Mouse (Mus musculus) CH12.LX (cell line): ENCODE results near the gene Fam19a2. TPM values are rescaled to one million over a fixed set of nuclear protein-coding genes. Genes with fewer than 3 reads are reported as not detected.

Experiments
- DNase-seq: peaks from one replicate; pipeline ENCODE4 v3.0.0-alpha.2; 2013; ENCODE audit errors: extremely low read depth
- H3K27ac ChIP-seq: 2 replicates; pipeline ENCODE4 v1.5.1; 2012; ENCODE audit warnings: low read depth, mild to moderate bottlenecking, control low read depth, moderate library complexity; ENCODE audit not compliant: insufficient read depth
- H3K27me3 ChIP-seq: replicated peaks from 2 replicates; pipeline ENCODE3; 2012; ENCODE audit warnings: inconsistent platforms
- H3K36me3 ChIP-seq, 2 experiments: replicated peaks in 1 of 2; 2 replicates each; pipeline versions ENCODE3 to v1.6.1; 2012; ENCODE audit warnings: inconsistent platforms in 1 of 2, low read length in 1 of 2, mild to moderate bottlenecking in 1 of 2, mixed read lengths in 1 of 2, moderate library complexity in 1 of 2; ENCODE audit not compliant: control insufficient read depth in 1 of 2, insufficient read depth in 1 of 2
- H3K4me1 ChIP-seq, 2 experiments: 2 replicates each; pipeline ENCODE4 v1.6.1; 2012; ENCODE audit warnings: inconsistent platforms in 1 of 2, moderate library complexity in 1 of 2; ENCODE audit not compliant: insufficient read depth in 2 of 2, control insufficient read depth in 1 of 2
- H3K4me2 ChIP-seq: 2 replicates; pipeline ENCODE4 v1.6.1; 2012; ENCODE audit warnings: low read depth, mild to moderate bottlenecking, control low read depth; ENCODE audit not compliant: poor library complexity, insufficient read depth, severe bottlenecking
- H3K4me3 ChIP-seq, 3 experiments: fragments of 150-350 bp in 1 of 3; sonication (generic) in 1 of 3; replicated peaks in 1 of 3; 2 replicates each; pipeline versions ENCODE3 to v1.5.1; 2011 to 2012; ENCODE audit warnings: low read depth in 2 of 3, low read length in 2 of 3, mild to moderate bottlenecking in 2 of 3, moderate library complexity in 2 of 3, control low read depth in 1 of 3, improper control_type of control experiment in 1 of 3, inconsistent platforms in 1 of 3, mixed read lengths in 1 of 3; ENCODE audit not compliant: poor library complexity in 1 of 3
- H3K79me2 ChIP-seq: replicated peaks from 2 replicates; pipeline ENCODE4 v1.6.1; 2012; ENCODE audit warnings: mild to moderate bottlenecking, moderate library complexity; ENCODE audit not compliant: control insufficient read depth, poor library complexity, insufficient read depth, severe bottlenecking; ENCODE audit errors: extremely low read depth
- H3K9ac ChIP-seq: 2 replicates; pipeline ENCODE4 v1.6.1; 2012; ENCODE audit warnings: low read depth, mild to moderate bottlenecking, control low read depth, moderate library complexity; ENCODE audit not compliant: insufficient read depth
- H3K9me3 ChIP-seq: replicated peaks from 2 replicates; pipeline ENCODE3; 2012; ENCODE audit warnings: low read length, inconsistent platforms, mixed read lengths
- CHD1 ChIP-seq: IDR thresholded peaks from 2 replicates; pipeline ENCODE4 v1.6.1; 2012; ENCODE audit warnings: low read depth, low read length, improper control_type of control experiment, inconsistent platforms
- CTCF ChIP-seq, 2 experiments: IDR thresholded peaks in 1 of 2; conservative IDR thresholded peaks in 1 of 2; 2 replicates each; pipeline ENCODE4 v1.5.1; 2011 to 2012; ENCODE audit warnings: low read depth in 2 of 2, low read length in 2 of 2, improper control_type of control experiment in 1 of 2, inconsistent platforms in 1 of 2, mild to moderate bottlenecking in 1 of 2, moderate library complexity in 1 of 2
- EP300 ChIP-seq: IDR thresholded peaks from 2 replicates; pipeline ENCODE4 v1.6.1; 2011; ENCODE audit warnings: low read length, improper control_type of control experiment
- ETS1 ChIP-seq: conservative IDR thresholded peaks from 2 replicates; pipeline ENCODE4 v1.6.1; 2012; ENCODE audit warnings: low read depth, mild to moderate bottlenecking, inconsistent platforms, low read length, improper control_type of control experiment, moderate library complexity
- GABPA ChIP-seq: IDR thresholded peaks from 2 replicates; pipeline ENCODE4 v1.6.1; 2012; ENCODE audit warnings: low read depth, low read length, improper control_type of control experiment, inconsistent platforms; ENCODE audit not compliant: insufficient replicate concordance
- IRF4 ChIP-seq: IDR thresholded peaks from 2 replicates; pipeline ENCODE4 v1.6.1; 2014; ENCODE audit warnings: low read depth, mild to moderate bottlenecking, inconsistent platforms, low read length, improper control_type of control experiment
- JUN ChIP-seq: IDR thresholded peaks from 2 replicates; pipeline ENCODE4 v1.6.1; 2011; ENCODE audit warnings: low read depth, mild to moderate bottlenecking, low read length, improper control_type of control experiment, moderate library complexity; ENCODE audit not compliant: insufficient read depth
- KAT2A ChIP-seq: IDR thresholded peaks from 2 replicates; pipeline ENCODE4 v1.6.1; 2012; ENCODE audit warnings: low read length, improper control_type of control experiment, inconsistent platforms; ENCODE audit not compliant: insufficient replicate concordance
- MAFK ChIP-seq: IDR thresholded peaks from 2 replicates; pipeline ENCODE4 v1.6.1; 2011; ENCODE audit warnings: low read length, improper control_type of control experiment; ENCODE audit not compliant: insufficient replicate concordance
- MAX ChIP-seq: IDR thresholded peaks from 2 replicates; pipeline ENCODE4 v1.6.1; 2011; ENCODE audit warnings: low read length, improper control_type of control experiment
- MAZ ChIP-seq: IDR thresholded peaks from 2 replicates; pipeline ENCODE4 v1.6.1; 2012; ENCODE audit warnings: low read depth, mild to moderate bottlenecking, inconsistent platforms, low read length, improper control_type of control experiment, moderate library complexity
- MXI1 ChIP-seq: IDR thresholded peaks from 2 replicates; pipeline ENCODE4 v1.6.1; 2011; ENCODE audit warnings: mild to moderate bottlenecking, low read depth, low read length, improper control_type of control experiment
- MYC ChIP-seq: IDR thresholded peaks from 2 replicates; pipeline ENCODE4 v1.6.1; 2011; ENCODE audit warnings: low read depth, mild to moderate bottlenecking, improper control_type of control experiment, low read length
- NRF1 ChIP-seq: IDR thresholded peaks from 2 replicates; pipeline ENCODE4 v1.6.1; 2014; ENCODE audit warnings: low read depth, mild to moderate bottlenecking, inconsistent platforms, low read length, improper control_type of control experiment, moderate library complexity
- PAX5 ChIP-seq: IDR thresholded peaks from 2 replicates; pipeline ENCODE4 v1.6.1; 2012; ENCODE audit warnings: low read length, inconsistent platforms, mixed read lengths
- RAD21 ChIP-seq: IDR thresholded peaks from 2 replicates; pipeline ENCODE4 v1.6.1; 2011; ENCODE audit warnings: low read depth, mild to moderate bottlenecking, low read length, improper control_type of control experiment, moderate library complexity
- RCOR1 ChIP-seq: conservative IDR thresholded peaks from 2 replicates; pipeline ENCODE4 v1.6.1; 2012; ENCODE audit warnings: low read depth, mild to moderate bottlenecking, inconsistent platforms, low read length, improper control_type of control experiment
- SMC3 ChIP-seq: IDR thresholded peaks from 2 replicates; pipeline ENCODE4 v1.6.1; 2011; ENCODE audit warnings: low read depth, low read length, improper control_type of control experiment
- UBTF ChIP-seq: IDR thresholded peaks from 2 replicates; pipeline ENCODE4 v1.6.1; 2012; ENCODE audit warnings: low read depth, mild to moderate bottlenecking, inconsistent platforms, low read length, improper control_type of control experiment, moderate library complexity
- USF2 ChIP-seq: conservative IDR thresholded peaks from 2 replicates; pipeline ENCODE4 v1.6.1; 2011; ENCODE audit warnings: low read depth, low read length, improper control_type of control experiment
- ZNF384 ChIP-seq: IDR thresholded peaks from 2 replicates; pipeline ENCODE4 v1.6.1; 2012; ENCODE audit warnings: low read depth, low read length, improper control_type of control experiment, inconsistent platforms
- dilution Hi-C: fragments of 300-500 bp; cut with MboI; formaldehyde crosslinking; loops from 2 replicates; pipeline ENCODE4 v1.14.3; 2020; ENCODE audit warnings: low sequenced_read_pairs; ENCODE audit not compliant: extremely low pct_unique_long_range_greater_than_20kb, extremely low pct_ligation_motif_present
- in situ Hi-C: fragments of 300-500 bp; cut with MboI; formaldehyde crosslinking; loops from 3 replicates; pipeline ENCODE4 v1.14.3; 2019; ENCODE audit warnings: low sequenced_read_pairs, low pct_ligation_motif_present, low pct_unique_long_range_greater_than_20kb, mixed read lengths
- polyA plus RNA-seq: library from polyadenylated mRNA; unstranded; fragments of >175 nt; gene quantifications from 2 replicates; pipeline ENCODE4 v1.2.1, GENCODE M21; 2012; ENCODE audit warnings: low read depth; ENCODE audit not compliant: insufficient read length
- total RNA-seq, 2 experiments: library from RNA; depleted of rRNA; stranded (reverse); fragments of 300-350 nt in 1 of 2; fragments of >200 nt in 1 of 2; gene quantifications; 2 replicates each; pipeline ENCODE4 v1.2.3; 2012 to 2014

Fam19a2 gene
- total and polyA plus RNA-seq, 3 experiments: not detected

- Histone ChIP-seq H3K4me2 (no peak overlapping the region), H3K36me3 (no peaks in the 10 kb centered on the region), H3K4me3 (no peak overlapping the region)
- in situ Hi-C loops: no loop called here
- no peak for DNase-seq
- TF ChIP-seq CTCF (conservative IDR thresholded peaks at IDR 0.05 in 1 of 2, IDR thresholded peaks at IDR 0.05 in 1 of 2; ENCODE audit: low read depth in 2 of 2, low read length in 2 of 2) (no peak), EP300 (no peak), MXI1 (no peak), MAX (no peak), IRF4 (no peak), RCOR1 (no peak), MYC (no peak), MAFK (no peak), KAT2A (no peak), ZNF384 (no peak), GABPA (no peak), MAZ (no peak), PAX5 (no peak), ETS1 (no peak), JUN (no peak), CHD1 (no peak), SMC3 (no peak), UBTF (no peak)
- TF ChIP-seq, all 38 proteins: peak for 0
- Histone ChIP-seq H3K79me2 (no peaks in the 10 kb centered on the region), H3K9me3 (peaks cover 38% of the 10 kb centered on the region), H3K4me1 (no peaks in the 10 kb centered on the region), H3K27me3 (no peaks in the 10 kb centered on the region), H3K27ac (no peak overlapping the region), H3K9ac (no peak overlapping the region)
- dilution Hi-C loops: no loop called here
Observed at GRCm38 (mm10) chr10:123460466-123460865, 196.7 kb downstream of the Fam19a2 start.

DNA sequence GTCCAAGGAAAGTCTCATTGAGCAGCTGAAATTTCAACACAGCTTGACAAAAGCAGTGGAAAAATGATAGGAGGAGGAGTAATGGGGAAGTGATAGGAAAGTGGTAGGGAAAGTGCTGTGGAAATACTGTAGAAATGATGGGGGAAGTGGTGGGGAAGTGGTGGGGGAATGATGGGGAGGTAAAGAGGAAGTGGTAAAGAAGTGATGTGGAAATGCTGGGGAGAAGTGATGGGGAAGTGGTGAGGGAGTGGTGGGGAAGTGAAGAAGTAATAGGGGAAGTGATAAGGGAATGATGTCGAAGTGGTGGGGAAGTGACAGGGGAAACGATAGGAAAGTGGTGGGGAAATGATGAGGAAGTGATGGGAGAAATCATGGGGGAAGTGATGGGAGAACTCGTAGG is 198.5 kb downstream of the Fam19a2 start:
- H3K36me3 ChIP-seq: no peaks in the 10 kb centered on the region
- no peak overlapping the region for H3K4me3 ChIP-seq
- no peak overlapping the region for H3K9ac ChIP-seq
- dilution Hi-C loops (no loop called here), in situ Hi-C loops (no loop called here)
- no peaks in the 10 kb centered on the region for H3K4me1 ChIP-seq
- no peak for DNase-seq
- no peak overlapping the region for H3K4me2 ChIP-seq
- H3K27ac ChIP-seq: no peak overlapping the region
- peaks cover 42% of the 10 kb centered on the region for H3K9me3 ChIP-seq
- no peaks in the 10 kb centered on the region for H3K79me2 ChIP-seq
- TF ChIP-seq USF2: no peak
- TF ChIP-seq NRF1: no peak
- no peak for TF ChIP-seq RAD21
- no peaks in the 10 kb centered on the region for H3K27me3 ChIP-seq
